8 mouse cellular contexts compared by ENCODE assay signal in genomic region chr15:79262375-79262774, GRCm38 (mm10). TPM values are rescaled to one million over a fixed set of nuclear protein-coding genes. Genes with fewer than 3 reads are reported as not detected.
DNase-seq lines count a peak whose midpoint lies in the region; ATAC-seq and TF ChIP-seq lines count a peak whose summit lies in the region.

No protein-coding gene starts in this region.

- H3K9me3 ChIP-seq in ES-Bruce4 (replicated peaks; ENCODE audit: control insufficient read depth, insufficient read depth, low read length, poor library complexity, severe bottlenecking), result no peaks in the 10 kb centered on the region
- H3K9me3 ChIP-seq in limb, embryonic 13.5 days, result no peaks in the 10 kb centered on the region
- H3K9me3 ChIP-seq in stomach, embryonic 16.5 days (replicated peaks; ENCODE audit: control insufficient read depth, low read length), result no peaks in the 10 kb centered on the region

- DNase-seq in cerebellum, adult 2 months, result no peak
- no peak for DNase-seq in cerebellum, adult 11 months
- no peak for DNase-seq in left cerebral cortex, adult 9 months (ENCODE audit: low spot score in 2 of 2)
- no peak for DNase-seq in urinary bladder, postnatal 14 days (ENCODE audit: low spot score)

- no peak overlapping the region for H3K27ac ChIP-seq in cerebellum, adult 2 months (ENCODE audit: insufficient read depth, low read length)
- no peak overlapping the region for H3K27ac ChIP-seq in ES-Bruce4 (ENCODE audit: insufficient read depth, low read length)
- no peak overlapping the region for H3K27ac ChIP-seq in limb, embryonic 13.5 days
- no peak overlapping the region for H3K27ac ChIP-seq in stomach, embryonic 16.5 days (ENCODE audit: low read length)

- no peaks in the 10 kb centered on the region for H3K36me3 ChIP-seq in ES-Bruce4 (ENCODE audit: control insufficient read depth, insufficient read depth, low read length, poor library complexity, severe bottlenecking)
- no peaks in the 10 kb centered on the region for H3K36me3 ChIP-seq in limb, embryonic 13.5 days
- H3K36me3 ChIP-seq in stomach, embryonic 16.5 days (ENCODE audit: control insufficient read depth, insufficient read depth, low read length), result no peaks in the 10 kb centered on the region

- no peak for TF ChIP-seq POLR2A in cerebellum, adult 2 months (IDR thresholded peaks at IDR 0.05; ENCODE audit: borderline replicate concordance, insufficient read depth, low read length)
- TF ChIP-seq POLR2A in ES-Bruce4 (IDR thresholded peaks at IDR 0.05; ENCODE audit: insufficient read depth, low read length), result no peak

- ATAC-seq in granulocyte monocyte progenitor cell, adult 5-6 weeks (replicated peaks; ENCODE audit: poor library complexity, severe bottlenecking), result 0 out of 2 replicates have a peak, but pooled peaks have one; percentile 24
- no peak for ATAC-seq in limb, embryonic 13.5 days (ENCODE audit: low FRiP score, low read depth)
- no peak for ATAC-seq in stomach, embryonic 16.5 days (ENCODE audit: insufficient read depth, low FRiP score)

- H3K4me1 ChIP-seq in cerebellum, adult 2 months (ENCODE audit: control insufficient read depth, insufficient read depth, low read length), result no peaks in the 10 kb centered on the region
- peaks cover 2% of the 10 kb centered on the region for H3K4me1 ChIP-seq in ES-Bruce4 (ENCODE audit: control insufficient read depth, insufficient read depth, low read length)
- peaks cover 10% of the 10 kb centered on the region for H3K4me1 ChIP-seq in limb, embryonic 13.5 days
- H3K4me1 ChIP-seq in stomach, embryonic 16.5 days (ENCODE audit: control insufficient read depth, insufficient read depth, low read length), result peaks cover 7% of the 10 kb centered on the region; the same call in 1 of the 2 replicates

- WGBS in cerebellum, adult 2 months, result 19% methylated on average over 13 of the region's 13 CpGs
- WGBS in limb, embryonic 13.5 days, result 19% methylated on average over 13 of the region's 13 CpGs
- 21% methylated on average over 13 of the region's 13 CpGs for WGBS in stomach, embryonic 16.5 days

- no peak for TF ChIP-seq EP300 in ES-Bruce4 (IDR thresholded peaks at IDR 0.05; ENCODE audit: insufficient read depth, low read depth, low read length)

- peak overlapping the region; percentile 99 for H3K4me2 ChIP-seq in limb, embryonic 13.5 days (replicated peaks)
- H3K4me2 ChIP-seq in stomach, embryonic 16.5 days (ENCODE audit: low read depth, low read length), result peak overlapping the region; percentile 99

- no peak overlapping the region for H3K9ac ChIP-seq in ES-Bruce4 (ENCODE audit: low read depth, poor library complexity, severe bottlenecking)
- no peak overlapping the region for H3K9ac ChIP-seq in limb, embryonic 13.5 days
- no peak overlapping the region for H3K9ac ChIP-seq in stomach, embryonic 16.5 days (ENCODE audit: low read length)

- no peak overlapping the region for H3K4me3 ChIP-seq in cerebellum, adult 2 months (replicated peaks; ENCODE audit: insufficient read depth, low read depth, low read length)
- no peak overlapping the region for H3K4me3 ChIP-seq in ES-Bruce4 (ENCODE audit: low read depth, low read length)
- H3K4me3 ChIP-seq in limb, embryonic 13.5 days, result peak overlapping the region; percentile 70
- H3K4me3 ChIP-seq in stomach, embryonic 16.5 days (replicated peaks; ENCODE audit: low read length), result no peak overlapping the region

- peaks cover 7% of the 10 kb centered on the region; the same call in 1 of the 2 replicates for H3K27me3 ChIP-seq in cerebellum, adult 2 months (ENCODE audit: control insufficient read depth, insufficient read depth, low read length)
- H3K27me3 ChIP-seq in ES-Bruce4 (ENCODE audit: control insufficient read depth, insufficient read depth, low read length, poor library complexity, severe bottlenecking), result peaks cover 2% of the 10 kb centered on the region; the same call in 1 of the 2 replicates
- H3K27me3 ChIP-seq in limb, embryonic 13.5 days, result peaks cover 69% of the 10 kb centered on the region
- peaks cover 23% of the 10 kb centered on the region; the same call in 1 of the 2 replicates for H3K27me3 ChIP-seq in stomach, embryonic 16.5 days (ENCODE audit: control insufficient read depth, insufficient read depth, low read length)

- TF ChIP-seq CTCF in cerebellum, adult 2 months (IDR thresholded peaks at IDR 0.05; ENCODE audit: borderline replicate concordance, insufficient read depth, low read depth, low read length), result 0 out of 2 replicates have a peak, but pooled peaks have one; percentile 2
- peak; percentile 56 for TF ChIP-seq CTCF in ES-Bruce4 (IDR thresholded peaks at IDR 0.05; ENCODE audit: low read depth, low read length)

RNA-seq across cellular contexts. Expression of gene Slc16a8, which starts 7.8 kb away (rescaled TPM):
- polyA plus RNA-seq in cerebellum, adult 2 months (2012; rRNA removed), result 0.47 and 1.7 TPM in 2 replicates
- polyA plus RNA-seq in ES-Bruce4 (2011; ENCODE audit: insufficient read depth, insufficient read length, low read depth, missing spikeins), result not detected in 2 replicates
- total RNA-seq in granulocyte monocyte progenitor cell, adult 5-6 weeks (2014; fragmentation: Nextera tagmentation), result not detected in 2 replicates
- total RNA-seq in granulocyte monocyte progenitor cell, adult 5-6 weeks (2017), result not detected in 2 replicates
- 0.33 and 0.59 TPM in 2 replicates for polyA plus RNA-seq in limb, embryonic 13.5 days (2015; fragmentation: Nextera tagmentation; extraction: Ambion mirVana)
- polyA plus RNA-seq in stomach, embryonic 16.5 days (2015; fragmentation: Nextera tagmentation; extraction: Ambion mirVana), result 0.15 TPM in 1 of 2 replicates, not detected in the other

RNA-seq across cellular contexts. Expression of gene Baiap2l2, which starts 23.0 kb away (rescaled TPM):
- polyA plus RNA-seq in cerebellum, adult 2 months (2012; rRNA removed), result 0.21 and 0.52 TPM in 2 replicates
- polyA plus RNA-seq in ES-Bruce4 (2011; ENCODE audit: insufficient read depth, insufficient read length, low read depth, missing spikeins), result 0.69 and 1.8 TPM in 2 replicates
- not detected in 2 replicates for total RNA-seq in granulocyte monocyte progenitor cell, adult 5-6 weeks (2014; fragmentation: Nextera tagmentation)
- total RNA-seq in granulocyte monocyte progenitor cell, adult 5-6 weeks (2017), result not detected in 2 replicates
- polyA plus RNA-seq in limb, embryonic 13.5 days (2015; fragmentation: Nextera tagmentation; extraction: Ambion mirVana), result 8.8 and 11.7 TPM in 2 replicates
- polyA plus RNA-seq in stomach, embryonic 16.5 days (2015; fragmentation: Nextera tagmentation; extraction: Ambion mirVana), result 7.1 and 7.3 TPM in 2 replicates

RNA-seq across cellular contexts. Expression of gene Gm49486, which starts 33.2 kb away (rescaled TPM):
- 0.33 and 0.67 TPM in 2 replicates for polyA plus RNA-seq in cerebellum, adult 2 months (2012; rRNA removed)
- 1.0 TPM in 2 replicates for polyA plus RNA-seq in ES-Bruce4 (2011; ENCODE audit: insufficient read depth, insufficient read length, low read depth, missing spikeins)
- total RNA-seq in granulocyte monocyte progenitor cell, adult 5-6 weeks (2014; fragmentation: Nextera tagmentation), result 0.83 TPM in 1 of 2 replicates, not detected in the other
- total RNA-seq in granulocyte monocyte progenitor cell, adult 5-6 weeks (2017), result 0.52 TPM in 1 of 2 replicates, not detected in the other
- 1.3 and 1.4 TPM in 2 replicates for polyA plus RNA-seq in limb, embryonic 13.5 days (2015; fragmentation: Nextera tagmentation; extraction: Ambion mirVana)
- 0.23 and 0.55 TPM in 2 replicates for polyA plus RNA-seq in stomach, embryonic 16.5 days (2015; fragmentation: Nextera tagmentation; extraction: Ambion mirVana)

RNA-seq across cellular contexts. Expression of gene Pick1, which starts 33.4 kb away (rescaled TPM):
- 93.1 and 95.8 TPM in 2 replicates for polyA plus RNA-seq in cerebellum, adult 2 months (2012; rRNA removed)
- 47.8 and 48.0 TPM in 2 replicates for polyA plus RNA-seq in ES-Bruce4 (2011; ENCODE audit: insufficient read depth, insufficient read length, low read depth, missing spikeins)
- total RNA-seq in granulocyte monocyte progenitor cell, adult 5-6 weeks (2014; fragmentation: Nextera tagmentation), result 7.8 and 11.3 TPM in 2 replicates
- 5.3 and 8.4 TPM in 2 replicates for total RNA-seq in granulocyte monocyte progenitor cell, adult 5-6 weeks (2017)
- polyA plus RNA-seq in limb, embryonic 13.5 days (2015; fragmentation: Nextera tagmentation; extraction: Ambion mirVana), result 52.7 and 57.4 TPM in 2 replicates
- polyA plus RNA-seq in stomach, embryonic 16.5 days (2015; fragmentation: Nextera tagmentation; extraction: Ambion mirVana), result 55.0 and 58.7 TPM in 2 replicates
